ENCODE assay signal across 9 mouse cellular contexts in genomic region chr14:60733706-60734105, GRCm38 (mm10). TPM values are rescaled to one million over a fixed set of nuclear protein-coding genes. Genes with fewer than 3 reads are reported as not detected.
DNase-seq lines count a peak whose midpoint lies in the region; ATAC-seq and TF ChIP-seq lines count a peak whose summit lies in the region.
"Had no signal": no experiment of that assay in that cellular context is flagged by ENCODE, and none has a peak within 500 bp of the region (broad histone marks: within the 10 kb centered on the region; RNA-seq: fewer than 3 reads in every experiment).

No protein-coding gene starts in this region.

- peaks cover 49% of the 10 kb centered on the region for H3K4me1 ChIP-seq in embryonic facial prominence, embryonic 12.5 days
- H3K4me1 ChIP-seq in embryonic facial prominence, embryonic 10.5 days: peaks cover 62% of the 10 kb centered on the region
- H3K4me1 ChIP-seq in lung, embryonic 16.5 days (replicated peaks; ENCODE audit: control insufficient read depth, insufficient read depth, low read length): peaks cover 42% of the 10 kb centered on the region
- peaks cover 41% of the 10 kb centered on the region for H3K4me1 ChIP-seq in hindbrain, embryonic 15.5 days (replicated peaks)
- peaks cover 18% of the 10 kb centered on the region for H3K4me1 ChIP-seq in small intestine, adult 2 months (ENCODE audit: control insufficient read depth, insufficient read depth, insufficient read length, low read length)

- TF ChIP-seq CTCF in small intestine, adult 2 months (IDR thresholded peaks at IDR 0.05; ENCODE audit: extremely low read depth, insufficient read length, insufficient replicate concordance, low read depth, low read length): no peak

- no peak overlapping the region for H3K9ac ChIP-seq in embryonic facial prominence, embryonic 12.5 days
- peak overlapping the region; percentile 35; the same call in 1 of the 2 replicates for H3K9ac ChIP-seq in lung, embryonic 16.5 days (ENCODE audit: low read length)
- H3K9ac ChIP-seq in hindbrain, embryonic 15.5 days: no peak overlapping the region

- H3K27ac ChIP-seq in embryonic facial prominence, embryonic 12.5 days: peak overlapping the region; percentile 61
- H3K27ac ChIP-seq in embryonic facial prominence, embryonic 10.5 days (replicated peaks): no peak overlapping the region; the same call in 1 of the 2 replicates
- H3K27ac ChIP-seq in lung, embryonic 16.5 days (ENCODE audit: low read length): peak overlapping the region; percentile 62
- 0 out of 2 replicates have a peak overlapping the region, but pooled peaks have one; percentile 38 for H3K27ac ChIP-seq in hindbrain, embryonic 15.5 days (replicated peaks)
- peak overlapping the region; percentile 32; the same call in 1 of the 2 replicates for H3K27ac ChIP-seq in small intestine, adult 2 months (ENCODE audit: insufficient read depth, low read depth, low read length)

- no peak for DNase-seq in embryonic facial prominence, embryonic 10.5 days (ENCODE audit: low spot score)
- DNase-seq in lung, postnatal 4 days: no peak
- DNase-seq in natural killer cell, adult 2 months (ENCODE audit: low spot score in 2 of 2): no peak
- DNase-seq in right cerebral cortex, postnatal 25 days: no peak
- DNase-seq: cerebellum, postnatal 25 days had no signal

- H3K27me3 ChIP-seq in embryonic facial prominence, embryonic 12.5 days: no peaks in the 10 kb centered on the region
- no peaks in the 10 kb centered on the region for H3K27me3 ChIP-seq in embryonic facial prominence, embryonic 10.5 days (replicated peaks; ENCODE audit: low read depth, poor library complexity, severe bottlenecking)
- no peaks in the 10 kb centered on the region for H3K27me3 ChIP-seq in lung, embryonic 16.5 days (ENCODE audit: control insufficient read depth, insufficient read depth, low read depth, low read length)
- no peaks in the 10 kb centered on the region for H3K27me3 ChIP-seq in hindbrain, embryonic 15.5 days
- H3K27me3 ChIP-seq in small intestine, adult 2 months (ENCODE audit: control insufficient read depth, insufficient read depth, low read length): no peaks in the 10 kb centered on the region

- no peak for ATAC-seq in embryonic facial prominence, embryonic 12.5 days (ENCODE audit: insufficient number of reproducible peaks, insufficient read depth, low FRiP score, low TSS enrichment)
- ATAC-seq in lung, embryonic 16.5 days (ENCODE audit: low read depth): peak; percentile 30; the same call in 1 of the 2 replicates
- ATAC-seq in hindbrain, embryonic 15.5 days (ENCODE audit: low FRiP score, low read depth): no peak

- no peak overlapping the region for H3K4me3 ChIP-seq in embryonic facial prominence, embryonic 12.5 days
- H3K4me3 ChIP-seq in embryonic facial prominence, embryonic 10.5 days: no peak overlapping the region
- H3K4me3 ChIP-seq in lung, embryonic 16.5 days (ENCODE audit: low read length): no peak overlapping the region; the same call in 1 of the 2 replicates
- no peak overlapping the region for H3K4me3 ChIP-seq in hindbrain, embryonic 15.5 days
- peak overlapping the region; percentile 22; the same call in 1 of the 2 replicates for H3K4me3 ChIP-seq in small intestine, adult 2 months (ENCODE audit: low read depth, low read length)

- WGBS in embryonic facial prominence, embryonic 12.5 days: 42% methylated on average over 4 of the region's 4 CpGs
- WGBS in embryonic facial prominence, embryonic 10.5 days: 45% methylated on average over 4 of the region's 4 CpGs
- WGBS in lung, embryonic 16.5 days: 38% methylated on average over 4 of the region's 4 CpGs
- WGBS in hindbrain, embryonic 15.5 days: 62% methylated on average over 4 of the region's 4 CpGs
- 82% methylated on average over 4 of the region's 4 CpGs for WGBS in small intestine, adult 2 months

- no peaks in the 10 kb centered on the region for H3K9me3 ChIP-seq in embryonic facial prominence, embryonic 12.5 days
- H3K9me3 ChIP-seq in embryonic facial prominence, embryonic 10.5 days: no peaks in the 10 kb centered on the region
- H3K9me3 ChIP-seq in lung, embryonic 16.5 days (ENCODE audit: control insufficient read depth, low read length): no peaks in the 10 kb centered on the region
- H3K9me3 ChIP-seq in hindbrain, embryonic 15.5 days: no peaks in the 10 kb centered on the region

- H3K36me3 ChIP-seq in embryonic facial prominence, embryonic 12.5 days: no peaks in the 10 kb centered on the region
- H3K36me3 ChIP-seq in embryonic facial prominence, embryonic 10.5 days (replicated peaks): peaks cover 20% of the 10 kb centered on the region
- no peaks in the 10 kb centered on the region; the same call in 1 of the 2 replicates for H3K36me3 ChIP-seq in lung, embryonic 16.5 days (ENCODE audit: control insufficient read depth, insufficient read depth, low read length)
- no peaks in the 10 kb centered on the region for H3K36me3 ChIP-seq in hindbrain, embryonic 15.5 days
- H3K36me3 ChIP-seq in small intestine, adult 2 months (ENCODE audit: control insufficient read depth, insufficient read depth, low read length): peaks cover 6% of the 10 kb centered on the region; the same call in 1 of the 2 replicates

- no peak for TF ChIP-seq POLR2A in small intestine, adult 2 months (IDR thresholded peaks at IDR 0.05; ENCODE audit: low read depth, low read length)

- H3K4me2 ChIP-seq in embryonic facial prominence, embryonic 12.5 days (replicated peaks): 0 out of 2 replicates have a peak overlapping the region, but pooled peaks have one; percentile 35
- peak overlapping the region; percentile 46 for H3K4me2 ChIP-seq in lung, embryonic 16.5 days (ENCODE audit: low read depth, low read length)
- peak overlapping the region; percentile 43; the same call in 1 of the 2 replicates for H3K4me2 ChIP-seq in hindbrain, embryonic 15.5 days

RNA-seq across cellular contexts. Expression of gene C1qtnf9, which starts 34.2 kb away (rescaled TPM):
- polyA plus RNA-seq in embryonic facial prominence, embryonic 12.5 days (2016; fragmentation: Nextera tagmentation; extraction: Ambion mirVana): 0.34 and 0.38 TPM in 2 replicates
- polyA plus RNA-seq in embryonic facial prominence, embryonic 10.5 days (2016; fragmentation: Nextera tagmentation; extraction: Ambion mirVana): 0.15 and 0.18 TPM in 2 replicates
- 1.1 and 1.4 TPM in 2 replicates for polyA plus RNA-seq in lung, embryonic 16.5 days (2015; fragmentation: Nextera tagmentation; extraction: Ambion mirVana)
- polyA plus RNA-seq in hindbrain, embryonic 15.5 days (2015; fragmentation: Nextera tagmentation; extraction: Ambion mirVana): 0.08 and 0.22 TPM in 2 replicates
- polyA plus RNA-seq in small intestine, adult 2 months (2012; rRNA removed): 0.47 and 0.70 TPM in 2 replicates

RNA-seq across cellular contexts. Expression of gene Mipep, which starts 50.7 kb away (rescaled TPM):
- polyA plus RNA-seq in embryonic facial prominence, embryonic 12.5 days (2016; fragmentation: Nextera tagmentation; extraction: Ambion mirVana): 23.7 and 25.1 TPM in 2 replicates
- polyA plus RNA-seq in embryonic facial prominence, embryonic 10.5 days (2016; fragmentation: Nextera tagmentation; extraction: Ambion mirVana): 24.6 and 25.0 TPM in 2 replicates
- polyA plus RNA-seq in lung, embryonic 16.5 days (2015; fragmentation: Nextera tagmentation; extraction: Ambion mirVana): 20.8 and 21.5 TPM in 2 replicates
- polyA plus RNA-seq in hindbrain, embryonic 15.5 days (2015; fragmentation: Nextera tagmentation; extraction: Ambion mirVana): 18.6 and 20.2 TPM in 2 replicates
- polyA plus RNA-seq in small intestine, adult 2 months (2012; rRNA removed): 6.2 and 6.4 TPM in 2 replicates
